Mouse (Mus musculus) intestine, embryonic 16.5 days (tissue): Measurements from ENCODE around the gene Klhl11. TPM values are rescaled to one million over a fixed set of nuclear protein-coding genes. Genes with fewer than 3 reads are reported as not detected.

Source experiments
- ATAC-seq: fragments of 200-750 bp; cut with Nextera tagmentation; 2 replicates; pipeline ENCODE4 v1.8.0; 2017; ENCODE audit warnings: moderate TSS enrichment, moderate library complexity
- H3K27ac ChIP-seq: fragments of 300-500 bp; sonication (generic); 2 replicates; pipeline ENCODE4 v1.5.1; 2014; ENCODE audit warnings: mild to moderate bottlenecking, low read length
- H3K27me3 ChIP-seq: fragments of 300-500 bp; sonication (generic); replicated peaks from 2 replicates; pipeline ENCODE4 v1.6.1; 2014; ENCODE audit warnings: low read length, control low read depth, mixed read lengths; ENCODE audit not compliant: control insufficient read depth, insufficient read depth
- H3K36me3 ChIP-seq: fragments of 300-500 bp; sonication (generic); 2 replicates; pipeline ENCODE4 v1.6.1; 2014; ENCODE audit warnings: low read length, control low read depth; ENCODE audit not compliant: control insufficient read depth, insufficient read depth
- H3K4me1 ChIP-seq: fragments of 300-500 bp; sonication (generic); 2 replicates; pipeline ENCODE4 v1.6.1; 2014; ENCODE audit warnings: low read length, control low read depth, mixed read lengths; ENCODE audit not compliant: control insufficient read depth, insufficient read depth
- H3K4me2 ChIP-seq: fragments of 300-500 bp; sonication (generic); 2 replicates; pipeline ENCODE4 v1.6.1; 2014; ENCODE audit warnings: low read depth, low read length, control low read depth
- H3K4me3 ChIP-seq: fragments of 300-500 bp; sonication (generic); 2 replicates; pipeline ENCODE4 v1.5.1; 2014; ENCODE audit warnings: mild to moderate bottlenecking, low read length
- H3K9ac ChIP-seq: fragments of 300-500 bp; sonication (generic); 2 replicates; pipeline ENCODE4 v1.6.1; 2014; ENCODE audit warnings: low read depth, low read length
- H3K9me3 ChIP-seq: fragments of 300-500 bp; sonication (generic); 2 replicates; pipeline ENCODE4 v1.6.1; 2016; ENCODE audit warnings: low read length, control low read depth; ENCODE audit not compliant: control insufficient read depth
- WGBS: fragments of 180-500 bp; shearing (Covaris S2); extraction: QIAGEN DNeasy Blood & Tissue Kit; methylation state at CpG from one replicate; pipeline ENCODE4 v1.1.7; 2014; 5-methylcytosine and 5-hydroxymethylcytosine counted together
- polyA plus RNA-seq: library from polyadenylated mRNA; unstranded; fragments of >200 nt; fragmentation: Nextera tagmentation; extraction: Ambion mirVana; gene quantifications from 2 replicates; pipeline ENCODE4 v1.2.1, GENCODE M21; 2015

Gene Klhl11
- polyA plus RNA-seq, 1 experiment from 2014 or later = 4.0 TPM

GRCm38 (mm10) chr11:100510556-100510955 is 38.0 kb upstream of the Klhl11 start:
- Histone ChIP-seq H3K27me3 (no peaks in the 10 kb centered on the region), H3K9me3 (no peaks in the 10 kb centered on the region), H3K9ac (no peak overlapping the region), H3K4me2 (no peak overlapping the region), H3K36me3 (peaks cover 22% of the 10 kb centered on the region), H3K4me1 (no peaks in the 10 kb centered on the region), H3K4me3 (no peak overlapping the region), H3K27ac (no peak overlapping the region)
- 94% methylated on average over 2 of the region's 2 CpGs for WGBS
- ATAC-seq = no peak

GRCm38 (mm10) chr11:100505997-100506396 is 33.5 kb upstream of the Klhl11 start:
- Histone ChIP-seq H3K27me3 (no peaks in the 10 kb centered on the region), H3K4me2 (no peak overlapping the region), H3K36me3 (peaks cover 21% of the 10 kb centered on the region), H3K9me3 (no peaks in the 10 kb centered on the region), H3K4me1 (no peaks in the 10 kb centered on the region), H3K27ac (no peak overlapping the region), H3K9ac (no peak overlapping the region), H3K4me3 (no peak overlapping the region)
- 90% methylated on average over 8 of the region's 8 CpGs for WGBS
- ATAC-seq = no peak

- H3K36me3 ChIP-seq = peaks cover 21% of the 10 kb centered on the region
- WGBS = 93% methylated on average over 12 of the region's 12 CpGs
- no peaks in the 10 kb centered on the region for H3K27me3 ChIP-seq
- H3K9me3 ChIP-seq = no peaks in the 10 kb centered on the region
- H3K27ac ChIP-seq = no peak overlapping the region
- H3K4me3 ChIP-seq = no peak overlapping the region
- H3K9ac ChIP-seq = no peak overlapping the region
- no peaks in the 10 kb centered on the region for H3K4me1 ChIP-seq
- H3K4me2 ChIP-seq = no peak overlapping the region
- no peak for ATAC-seq
These were observed 32.6 kb upstream of the Klhl11 start for GRCm38 (mm10) chr11:100504990-100505660.

- Histone ChIP-seq H3K4me1 (no peaks in the 10 kb centered on the region), H3K4me3 (no peak overlapping the region), H3K9me3 (no peaks in the 10 kb centered on the region), H3K4me2 (no peak overlapping the region), H3K27ac (no peak overlapping the region), H3K27me3 (no peaks in the 10 kb centered on the region), H3K9ac (no peak overlapping the region), H3K36me3 (peaks cover 32% of the 10 kb centered on the region)
- no peak for ATAC-seq
- WGBS = 40% methylated on average over 6 of the region's 6 CpGs
These were observed 28.8 kb upstream of the Klhl11 start for GRCm38 (mm10) chr11:100501321-100501720.

- H3K9ac ChIP-seq = no peak overlapping the region
- H3K36me3 ChIP-seq = peaks cover 32% of the 10 kb centered on the region
- H3K4me3 ChIP-seq = no peak overlapping the region
- H3K27ac ChIP-seq = no peak overlapping the region
- no peak for ATAC-seq
- no peaks in the 10 kb centered on the region for H3K4me1 ChIP-seq
- H3K27me3 ChIP-seq = no peaks in the 10 kb centered on the region
- no peak overlapping the region for H3K4me2 ChIP-seq
- 85% methylated on average over 7 of the region's 7 CpGs for WGBS
- no peaks in the 10 kb centered on the region for H3K9me3 ChIP-seq
These were observed 28.1 kb upstream of the Klhl11 start for GRCm38 (mm10) chr11:100500651-100501050.

- WGBS = 85% methylated on average over 3 of the region's 3 CpGs
- Histone ChIP-seq H3K4me3 (no peak overlapping the region), H3K9me3 (no peaks in the 10 kb centered on the region), H3K27ac (no peak overlapping the region), H3K36me3 (peaks cover 35% of the 10 kb centered on the region), H3K4me2 (no peak overlapping the region), H3K4me1 (no peaks in the 10 kb centered on the region), H3K27me3 (no peaks in the 10 kb centered on the region), H3K9ac (no peak overlapping the region)
- no peak for ATAC-seq
These were observed 27.7 kb upstream of the Klhl11 start for GRCm38 (mm10) chr11:100500241-100500640.

- peaks cover 44% of the 10 kb centered on the region for H3K36me3 ChIP-seq
- WGBS = 91% methylated on average over 12 of the region's 12 CpGs
These were observed 21.2 kb upstream of the Klhl11 start for GRCm38 (mm10) chr11:100493771-100494170.

GRCm38 (mm10) chr11:100490951-100491350 is 18.4 kb upstream of the Klhl11 start:
- Histone ChIP-seq H3K36me3 (peaks cover 26% of the 10 kb centered on the region), H3K4me3 (no peak overlapping the region), H3K4me2 (no peak overlapping the region), H3K9me3 (no peaks in the 10 kb centered on the region), H3K9ac (no peak overlapping the region), H3K27me3 (no peaks in the 10 kb centered on the region), H3K4me1 (no peaks in the 10 kb centered on the region), H3K27ac (no peak overlapping the region)
- no peak for ATAC-seq
- WGBS = 86% methylated on average over 6 of the region's 6 CpGs

More at GRCm38 (mm10) chr11:100493771-100494170, 21.2 kb upstream of the Klhl11 start:
- Histone ChIP-seq H3K9ac (no peak overlapping the region), H3K4me3 (no peak overlapping the region), H3K4me2 (no peak overlapping the region), H3K4me1 (no peaks in the 10 kb centered on the region), H3K9me3 (no peaks in the 10 kb centered on the region), H3K27ac (no peak overlapping the region), H3K27me3 (no peaks in the 10 kb centered on the region)
- no peak for ATAC-seq

- Histone ChIP-seq H3K27me3 (no peaks in the 10 kb centered on the region), H3K27ac (no peak overlapping the region), H3K4me1 (no peaks in the 10 kb centered on the region), H3K4me3 (no peak overlapping the region), H3K9ac (no peak overlapping the region), H3K36me3 (peaks cover 22% of the 10 kb centered on the region), H3K4me2 (no peak overlapping the region), H3K9me3 (no peaks in the 10 kb centered on the region)
- 86% methylated on average over 8 of the region's 8 CpGs for WGBS
- no peak for ATAC-seq
These were observed 13.4 kb upstream of the Klhl11 start for GRCm38 (mm10) chr11:100485801-100486538.
